Mouse (Mus musculus): ENCODE measurements around the gene Mphosph9. TPM values are rescaled to one million over a fixed set of nuclear protein-coding genes. Genes with fewer than 3 reads are reported as not detected.
"Not testable (repeated sequence)": the region's sequence is repeated elsewhere in the genome, so short reads cannot be mapped to it uniquely, and the experiment has no call there.

Mphosph9 gene
- total and polyA plus RNA-seq, 3 experiments: 10.4 to 60.8 (median 10.9) TPM

- H3K27me3 ChIP-seq (ENCODE audit: control insufficient read depth in 1 of 2, insufficient read depth in 2 of 2, low read length in 2 of 2): no peaks in the 10 kb centered on the region
- no peaks in the 10 kb centered on the region for H3K4me1 ChIP-seq (ENCODE audit: control insufficient read depth in 1 of 2, insufficient read depth in 2 of 2, low read length in 2 of 2)
- H3K36me3 ChIP-seq (ENCODE audit: control insufficient read depth in 1 of 2, insufficient read depth in 2 of 2, low read length in 2 of 2): no peaks in the 10 kb centered on the region
- H3K79me2 ChIP-seq (ENCODE audit: control insufficient read depth, insufficient read depth, low read length, poor library complexity): no peaks in the 10 kb centered on the region
- H3K9ac ChIP-seq (ENCODE audit: control insufficient read depth, low read depth, low read length, poor library complexity, severe bottlenecking): no peak overlapping the region
- H3K27ac ChIP-seq (ENCODE audit: control insufficient read depth, low read depth, low read length): no peak overlapping the region
- H3K9me3 ChIP-seq (replicated peaks; ENCODE audit: insufficient read depth, low read length): no peaks in the 10 kb centered on the region
- TF ChIP-seq CTCF (IDR thresholded peaks at IDR 0.05 in 2 of 3, conservative IDR thresholded peaks at IDR 0.05 in 1 of 3; ENCODE audit: control insufficient read depth in 1 of 3, insufficient read depth in 1 of 3, low read depth in 2 of 3, low read length in 3 of 3, poor library complexity in 1 of 3, severe bottlenecking in 1 of 3) (no peak), ZC3H11A (IDR thresholded peaks at IDR 0.05; ENCODE audit: low read depth, low read length) (no peak), RCOR1 (IDR thresholded peaks at IDR 0.05; ENCODE audit: low read depth, low read length) (no peak), CHD1 (IDR thresholded peaks at IDR 0.05; ENCODE audit: low read depth, low read length) (no peak), ETS1 (IDR thresholded peaks at IDR 0.05; ENCODE audit: low read depth, low read length) (no peak)
- H3K4me3 ChIP-seq (ENCODE audit: control insufficient read depth in 1 of 2, insufficient read depth in 1 of 2, low read depth in 2 of 2, low read length in 2 of 2): no peak overlapping the region
- no peak for DNase-seq (ENCODE audit: low read depth, low spot score)
Observed at GRCm38 (mm10) chr5:124219431-124219830, 108.3 kb downstream of the Mphosph9 start.

- Histone ChIP-seq H3K79me2 (ENCODE audit: control insufficient read depth, insufficient read depth, low read length, poor library complexity) (no peaks in the 10 kb centered on the region), H3K9ac (ENCODE audit: control insufficient read depth, low read depth, low read length, poor library complexity, severe bottlenecking) (no peak overlapping the region), H3K4me3 (ENCODE audit: control insufficient read depth in 1 of 2, insufficient read depth in 1 of 2, low read depth in 2 of 2, low read length in 2 of 2) (no peak overlapping the region), H3K36me3 (ENCODE audit: control insufficient read depth in 1 of 2, insufficient read depth in 2 of 2, low read length in 2 of 2) (no peaks in the 10 kb centered on the region), H3K9me3 (replicated peaks; ENCODE audit: insufficient read depth, low read length) (no peaks in the 10 kb centered on the region), H3K4me1 (ENCODE audit: control insufficient read depth in 1 of 2, insufficient read depth in 2 of 2, low read length in 2 of 2) (no peaks in the 10 kb centered on the region), H3K27ac (ENCODE audit: control insufficient read depth, low read depth, low read length) (no peak overlapping the region), H3K27me3 (ENCODE audit: control insufficient read depth in 1 of 2, insufficient read depth in 2 of 2, low read length in 2 of 2) (no peaks in the 10 kb centered on the region)
- TF ChIP-seq SIN3A (IDR thresholded peaks at IDR 0.05; ENCODE audit: low read length): no peak
- TF ChIP-seq KAT2A (conservative IDR thresholded peaks at IDR 0.05; ENCODE audit: low read depth, low read length): no peak
- no peak for TF ChIP-seq ZNF384 (IDR thresholded peaks at IDR 0.05; ENCODE audit: low read depth, low read length)
- no peak for DNase-seq (ENCODE audit: low read depth, low spot score)
Observed at GRCm38 (mm10) chr5:124218986-124219385, 108.8 kb downstream of the Mphosph9 start.

- H3K4me1 ChIP-seq (ENCODE audit: control insufficient read depth in 1 of 2, insufficient read depth in 2 of 2, low read length in 2 of 2): no peaks in the 10 kb centered on the region
- H3K4me3 ChIP-seq (ENCODE audit: control insufficient read depth in 1 of 2, insufficient read depth in 1 of 2, low read depth in 2 of 2, low read length in 2 of 2): no peak overlapping the region
- DNase-seq (ENCODE audit: low read depth, low spot score): no peak
- H3K27ac ChIP-seq (ENCODE audit: control insufficient read depth, low read depth, low read length): no peak overlapping the region
- H3K79me2 ChIP-seq (ENCODE audit: control insufficient read depth, insufficient read depth, low read length, poor library complexity): no peaks in the 10 kb centered on the region
- H3K27me3 ChIP-seq (ENCODE audit: control insufficient read depth in 1 of 2, insufficient read depth in 2 of 2, low read length in 2 of 2): no peaks in the 10 kb centered on the region
- H3K9me3 ChIP-seq (replicated peaks; ENCODE audit: insufficient read depth, low read length): no peaks in the 10 kb centered on the region
- no peak overlapping the region for H3K9ac ChIP-seq (ENCODE audit: control insufficient read depth, low read depth, low read length, poor library complexity, severe bottlenecking)
- no peak for TF ChIP-seq ZC3H11A (IDR thresholded peaks at IDR 0.05; ENCODE audit: low read depth, low read length)
- no peak for TF ChIP-seq CHD2 (IDR thresholded peaks at IDR 0.05; ENCODE audit: low read length)
- no peak for TF ChIP-seq RCOR1 (IDR thresholded peaks at IDR 0.05; ENCODE audit: low read depth, low read length)
- no peak for TF ChIP-seq NELFE (IDR thresholded peaks at IDR 0.05; ENCODE audit: low read depth, low read length)
- TF ChIP-seq TBP (IDR thresholded peaks at IDR 0.05; ENCODE audit: low read depth, low read length): no peak
- TF ChIP-seq ELF1 (IDR thresholded peaks at IDR 0.05; ENCODE audit: low read depth, low read length): no peak
- no peaks in the 10 kb centered on the region for H3K36me3 ChIP-seq (ENCODE audit: control insufficient read depth in 1 of 2, insufficient read depth in 2 of 2, low read length in 2 of 2)
Observed at GRCm38 (mm10) chr5:124217566-124218249, 110.1 kb downstream of the Mphosph9 start.

- not testable (repeated sequence) for H3K9ac ChIP-seq (ENCODE audit: control insufficient read depth, low read depth, low read length, poor library complexity, severe bottlenecking); H3K4me1 ChIP-seq (ENCODE audit: control insufficient read depth in 1 of 2, insufficient read depth in 2 of 2, low read length in 2 of 2); H3K27ac ChIP-seq (ENCODE audit: control insufficient read depth, low read depth, low read length); H3K36me3 ChIP-seq (ENCODE audit: control insufficient read depth in 1 of 2, insufficient read depth in 2 of 2, low read length in 2 of 2); H3K9me3 ChIP-seq (replicated peaks; ENCODE audit: insufficient read depth, low read length); H3K79me2 ChIP-seq (ENCODE audit: control insufficient read depth, insufficient read depth, low read length, poor library complexity); H3K27me3 ChIP-seq (ENCODE audit: control insufficient read depth in 1 of 2, insufficient read depth in 2 of 2, low read length in 2 of 2); DNase-seq (ENCODE audit: low read depth, low spot score); H3K4me3 ChIP-seq (ENCODE audit: control insufficient read depth in 1 of 2, insufficient read depth in 1 of 2, low read depth in 2 of 2, low read length in 2 of 2)
Observed at GRCm38 (mm10) chr5:124217092-124217491, 110.7 kb downstream of the Mphosph9 start.

All from MEL (cell line).